Comparison of ENCODE assay signal across 25 mouse cellular contexts in the genomic region with DNA sequence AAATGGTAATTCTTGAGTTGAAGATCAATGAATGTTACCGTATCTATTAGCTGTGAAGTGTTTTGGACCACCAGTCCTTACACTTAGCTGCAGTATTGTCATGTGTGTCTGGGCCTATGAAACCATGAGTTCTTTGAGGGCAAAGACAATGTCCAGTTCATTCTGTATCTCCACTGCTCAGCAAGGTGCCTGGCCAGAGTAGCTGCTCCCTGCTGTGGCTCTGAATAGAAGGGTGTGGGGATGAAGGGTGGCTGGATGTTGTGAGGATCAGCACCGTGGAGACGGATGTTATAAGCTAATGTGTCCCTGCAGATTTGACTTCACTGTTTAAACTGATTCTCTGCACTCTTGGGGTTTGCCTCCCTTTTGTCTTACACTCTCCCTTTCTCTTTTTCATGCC.
"Had no signal": no experiment of that assay in that cellular context is flagged by ENCODE, and none has a peak within 500 bp of the region (broad histone marks: within the 10 kb centered on the region; RNA-seq: fewer than 3 reads in every experiment).

No protein-coding gene starts in this region.

- H3K4me2 ChIP-seq: heart, embryonic 11.5 days; heart, embryonic 13.5 days; heart, embryonic 15.5 days; hindbrain, embryonic 12.5 days; hindbrain, embryonic 15.5 days; kidney, embryonic 15.5 days; limb, embryonic 13.5 days; limb, embryonic 15.5 days; liver, embryonic 12.5 days had no signal

- H3K9ac ChIP-seq: heart, embryonic 13.5 days; heart, embryonic 15.5 days; hindbrain, embryonic 12.5 days; hindbrain, embryonic 15.5 days; kidney, embryonic 15.5 days; limb, embryonic 13.5 days; limb, embryonic 15.5 days; liver, embryonic 12.5 days; liver, embryonic 14.5 days had no signal

- H3K4me1 ChIP-seq: heart, embryonic 15.5 days; liver, embryonic 12.5 days had no signal

- H3K4me3 ChIP-seq: heart, embryonic 13.5 days; heart, embryonic 15.5 days; hindbrain, embryonic 12.5 days; hindbrain, embryonic 15.5 days; kidney, embryonic 15.5 days; left cerebral cortex, adult 2 months; limb, embryonic 13.5 days; limb, embryonic 15.5 days; liver, embryonic 12.5 days had no signal

- DNase-seq: gastrocnemius, postnatal 14 days; gastrocnemius, postnatal 36 days; heart, adult 18-20 months; heart, postnatal 14 days; heart, postnatal 36 days; kidney, adult 11 months; kidney, adult 2 months; kidney, adult 9 months; kidney, postnatal 14 days; kidney, postnatal 36 days; layer of hippocampus, adult 9-11 months had no signal

- ATAC-seq: intestine, embryonic 16.5 days; liver, embryonic 12.5 days had no signal

- H3K27me3 ChIP-seq: hindbrain, embryonic 12.5 days; hindbrain, embryonic 15.5 days; kidney, embryonic 15.5 days; limb, embryonic 15.5 days; liver, embryonic 12.5 days had no signal

- H3K27ac ChIP-seq: heart, embryonic 13.5 days; heart, embryonic 15.5 days; hindbrain, embryonic 15.5 days; hindbrain, postnatal 0 days; kidney, embryonic 15.5 days; kidney, postnatal 0 days; left cerebral cortex, adult 2 months; limb, embryonic 13.5 days; limb, embryonic 15.5 days; liver, embryonic 12.5 days; liver, embryonic 14.5 days had no signal

- H3K36me3 ChIP-seq: heart, embryonic 15.5 days; hindbrain, embryonic 15.5 days; liver, embryonic 12.5 days had no signal

- H3K9me3 ChIP-seq: heart, embryonic 13.5 days; heart, embryonic 15.5 days; hindbrain, embryonic 12.5 days; hindbrain, embryonic 15.5 days; kidney, embryonic 15.5 days; limb, embryonic 13.5 days; limb, embryonic 15.5 days; liver, embryonic 12.5 days had no signal
